Mouse (Mus musculus) forebrain, embryonic 11.5 days (tissue): ENCODE measurements at regions not wholly inside any gene's neighbourhood (a gene's known extent, or its start where the extent isn't known, plus 50 kb on each side); places are given as distances from the start of the nearest gene placed in this dataset.

ENCODE experiments used
- ATAC-seq: fragments of 200-750 bp; cut with Nextera tagmentation; replicated peaks from 2 replicates; pipeline ENCODE4 v1.8.0; 2017; ENCODE audit warnings: moderate TSS enrichment; ENCODE audit not compliant: low FRiP score
- DNase-seq: peaks from one replicate; pipeline ENCODE4 v3.0.0-alpha.2; 2017; ENCODE audit warnings: low spot score
- H3K27ac ChIP-seq: fragments of 300-500 bp; sonication (generic); 2 replicates; pipeline ENCODE4 v1.5.1; 2014; ENCODE audit warnings: low read depth, low read length
- H3K27me3 ChIP-seq: fragments of 300-500 bp; sonication (generic); 2 replicates; pipeline ENCODE4 v1.6.1; 2014; ENCODE audit warnings: mild to moderate bottlenecking, low read length, mixed read lengths; ENCODE audit not compliant: control insufficient read depth, insufficient read depth
- H3K36me3 ChIP-seq: fragments of 300-500 bp; sonication (generic); 2 replicates; pipeline ENCODE4 v1.6.1; 2014; ENCODE audit warnings: mild to moderate bottlenecking, low read length, moderate library complexity, mixed read lengths; ENCODE audit not compliant: control insufficient read depth, insufficient read depth
- H3K4me1 ChIP-seq: fragments of 300-500 bp; sonication (generic); replicated peaks from 2 replicates; pipeline ENCODE4 v1.6.1; 2014; ENCODE audit warnings: low read length, mixed read lengths; ENCODE audit not compliant: control insufficient read depth, insufficient read depth
- H3K4me2 ChIP-seq: fragments of 300-500 bp; sonication (generic); 2 replicates; pipeline ENCODE4 v1.6.1; 2014; ENCODE audit warnings: low read depth, mild to moderate bottlenecking, low read length, moderate library complexity, mixed read lengths; ENCODE audit not compliant: severe bottlenecking
- H3K4me3 ChIP-seq: fragments of 300-500 bp; sonication (generic); 2 replicates; pipeline ENCODE4 v1.5.1; 2014; ENCODE audit warnings: low read depth, low read length
- H3K9ac ChIP-seq: fragments of 300-500 bp; sonication (generic); 2 replicates; pipeline ENCODE4 v1.6.1; 2014; ENCODE audit warnings: low read length
- H3K9me3 ChIP-seq: fragments of 300-500 bp; sonication (generic); 2 replicates; pipeline ENCODE4 v1.6.1; 2016; ENCODE audit warnings: low read length, mixed read lengths; ENCODE audit not compliant: control insufficient read depth
- WGBS: fragments of 180-500 bp; shearing (Covaris S2); extraction: QIAGEN DNeasy Blood & Tissue Kit; methylation state at CpG from one replicate; pipeline ENCODE4 v1.1.7; 2014; 5-methylcytosine and 5-hydroxymethylcytosine counted together

DNA sequence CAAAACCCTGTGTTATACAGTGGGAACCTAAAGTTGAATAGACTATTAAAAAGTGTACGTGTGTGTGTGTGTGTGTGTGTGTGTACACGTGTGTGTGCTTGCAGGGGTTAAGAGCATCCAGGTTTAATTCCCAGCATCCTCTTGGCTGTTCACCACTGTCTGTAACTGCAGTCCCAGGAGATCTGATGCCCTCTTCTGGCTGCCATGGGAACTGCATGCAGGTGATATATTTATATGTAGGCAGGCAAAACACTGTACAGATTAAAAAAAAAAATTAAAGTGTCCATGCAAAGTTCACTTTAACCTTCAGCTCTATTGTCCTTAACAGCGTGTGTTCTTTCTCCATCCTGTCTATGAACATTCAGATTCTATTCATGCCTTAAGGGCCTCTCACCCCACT lies 454.1 kb downstream of the Rnf144b start:
- 64% methylated on average over 3 of the region's 3 CpGs for WGBS
- no peak overlapping the region for H3K27ac ChIP-seq
- no peaks in the 10 kb centered on the region for H3K4me1 ChIP-seq
- H3K36me3 ChIP-seq = no peaks in the 10 kb centered on the region
- H3K27me3 ChIP-seq = no peaks in the 10 kb centered on the region
- H3K4me2 ChIP-seq = no peak overlapping the region
- no peak for DNase-seq
- no peak for ATAC-seq
- no peaks in the 10 kb centered on the region for H3K9me3 ChIP-seq
- H3K4me3 ChIP-seq = no peak overlapping the region
- no peak overlapping the region for H3K9ac ChIP-seq

DNA sequence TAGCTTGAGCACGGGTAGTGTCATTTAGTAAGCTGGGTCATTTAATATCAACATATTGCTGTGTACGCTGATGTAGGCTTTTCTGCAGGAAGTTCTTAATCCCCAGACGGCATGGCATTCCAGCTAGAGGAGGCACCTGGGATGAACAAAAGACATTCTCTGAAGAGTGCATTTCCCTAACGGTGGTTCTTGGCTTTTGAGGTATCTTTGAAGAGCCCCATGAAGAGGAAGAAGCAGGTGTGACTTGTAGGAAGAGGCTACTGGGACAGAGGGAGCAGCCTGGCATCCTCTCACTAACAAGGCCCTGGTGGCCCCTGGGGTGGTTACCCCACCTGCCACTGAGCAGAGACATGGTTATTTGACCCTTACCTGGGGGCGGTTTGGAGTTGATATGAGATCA lies 457.7 kb downstream of the Rnf144b start:
- ATAC-seq (no peak), DNase-seq (no peak)
- Histone ChIP-seq H3K36me3 (no peaks in the 10 kb centered on the region), H3K27me3 (no peaks in the 10 kb centered on the region), H3K4me3 (no peak overlapping the region), H3K9me3 (no peaks in the 10 kb centered on the region), H3K4me2 (no peak overlapping the region), H3K9ac (no peak overlapping the region), H3K4me1 (no peaks in the 10 kb centered on the region), H3K27ac (no peak overlapping the region)
- 84% methylated on average over 5 of the region's 5 CpGs for WGBS

DNA sequence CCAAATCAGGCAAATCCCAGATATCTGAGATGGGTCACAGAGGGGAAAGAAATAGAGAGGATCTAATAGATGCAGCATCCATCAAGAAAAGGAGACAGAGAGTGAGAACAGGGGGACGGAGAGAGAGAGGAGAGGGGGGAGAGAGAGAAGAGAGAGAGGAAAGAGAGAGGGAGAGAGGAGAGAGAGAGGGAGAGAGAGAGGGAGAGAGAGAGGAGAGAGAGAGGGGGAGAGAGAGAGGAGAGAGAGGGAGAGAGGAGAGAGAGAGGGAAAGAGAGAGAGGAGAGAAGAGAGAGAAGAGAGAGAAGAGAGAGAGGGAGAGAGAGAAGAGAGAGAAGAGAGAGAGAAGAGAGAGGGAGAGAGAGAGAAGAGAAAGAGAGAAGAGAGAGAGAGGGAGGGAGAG lies 462.7 kb downstream of the Rnf144b start:
- Histone ChIP-seq H3K27ac (no peak overlapping the region), H3K27me3 (no peaks in the 10 kb centered on the region), H3K4me3 (no peak overlapping the region), H3K36me3 (no peaks in the 10 kb centered on the region), H3K4me2 (no peak overlapping the region), H3K9ac (no peak overlapping the region), H3K9me3 (no peaks in the 10 kb centered on the region), H3K4me1 (no peaks in the 10 kb centered on the region)
- no peak for DNase-seq
- WGBS = 85% methylated on average over 1 of the region's 1 CpGs
- ATAC-seq = no peak

GRCm38 (mm10) chr13:47602646-47603045 lies 480.2 kb downstream of the Rnf144b start:
- DNase-seq (no peak), ATAC-seq (no peak)
- H3K27ac ChIP-seq = no peak overlapping the region
- 14% methylated on average over 1 of the region's 1 CpGs for WGBS
- no peak overlapping the region for H3K4me3 ChIP-seq
- H3K4me2 ChIP-seq = no peak overlapping the region
- H3K9ac ChIP-seq = no peak overlapping the region
- peaks cover 2% of the 10 kb centered on the region; the same call in 1 of the 2 replicates for H3K4me1 ChIP-seq
- no peaks in the 10 kb centered on the region for H3K36me3 ChIP-seq
- H3K27me3 ChIP-seq = no peaks in the 10 kb centered on the region
- H3K9me3 ChIP-seq = no peaks in the 10 kb centered on the region

DNA sequence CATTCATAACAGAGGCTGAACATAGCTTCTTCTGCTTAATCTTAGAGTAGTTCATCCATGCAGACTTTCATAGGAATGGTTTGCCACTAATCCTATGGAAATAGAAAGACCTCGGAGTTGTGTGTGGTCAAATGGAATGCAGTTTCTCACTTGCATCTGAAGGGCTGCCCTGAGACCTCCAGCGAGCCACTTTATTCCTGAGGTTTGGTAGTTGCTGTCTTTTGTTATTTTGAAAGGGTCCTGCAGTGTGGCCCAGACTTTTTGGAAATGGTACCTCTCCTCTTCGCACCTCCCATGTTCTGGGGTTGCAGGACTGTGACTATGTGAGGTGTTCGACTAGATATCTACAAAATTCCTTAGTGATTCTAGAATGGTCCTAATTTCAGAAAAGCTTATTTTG lies 489.0 kb downstream of the Rnf144b start:
- Histone ChIP-seq H3K36me3 (no peaks in the 10 kb centered on the region), H3K4me3 (no peak overlapping the region), H3K9ac (no peak overlapping the region), H3K27me3 (no peaks in the 10 kb centered on the region), H3K27ac (no peak overlapping the region), H3K4me2 (no peak overlapping the region), H3K4me1 (no peaks in the 10 kb centered on the region; the same call in 1 of the 2 replicates), H3K9me3 (no peaks in the 10 kb centered on the region; the same call in 1 of the 2 replicates)
- DNase-seq = no peak
- WGBS = 87% methylated on average over 4 of the region's 4 CpGs
- no peak for ATAC-seq

GRCm38 (mm10) chr13:47636511-47637103 lies 514.2 kb downstream of the Rnf144b start:
- WGBS = 37% methylated on average over 8 of the region's 8 CpGs
- no peak for DNase-seq
- H3K4me1 ChIP-seq = peaks cover 7% of the 10 kb centered on the region; the same call in 1 of the 2 replicates
- no peak overlapping the region for H3K4me3 ChIP-seq
- ATAC-seq = no peak
- H3K9ac ChIP-seq = no peak overlapping the region
- H3K27me3 ChIP-seq = no peaks in the 10 kb centered on the region
- H3K36me3 ChIP-seq = no peaks in the 10 kb centered on the region
- no peak overlapping the region for H3K4me2 ChIP-seq
- H3K27ac ChIP-seq = no peak overlapping the region
- no peaks in the 10 kb centered on the region for H3K9me3 ChIP-seq

DNA sequence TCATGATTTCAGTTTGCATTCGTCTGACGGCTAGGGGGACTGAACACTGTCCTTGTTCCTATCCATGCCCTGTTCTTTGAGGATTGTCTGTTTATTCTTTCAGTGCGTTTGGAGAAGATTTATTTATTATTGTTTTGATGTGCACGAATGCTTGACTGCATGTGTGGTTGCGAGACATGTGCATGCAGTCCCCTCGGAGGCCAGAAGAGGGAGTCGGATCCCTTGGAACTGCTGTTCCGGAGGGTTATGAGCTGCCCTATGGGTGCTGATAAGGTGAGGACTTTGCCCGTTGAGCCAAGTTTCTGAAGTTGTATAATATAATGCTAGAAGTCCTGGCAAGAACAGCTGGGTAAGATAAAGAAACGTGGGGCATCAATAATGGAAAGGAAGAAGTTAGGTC lies 519.9 kb downstream of the Rnf144b start:
- H3K9me3 ChIP-seq = no peaks in the 10 kb centered on the region
- WGBS = 91% methylated on average over 10 of the region's 10 CpGs
- H3K4me3 ChIP-seq = no peak overlapping the region
- H3K27ac ChIP-seq = no peak overlapping the region
- H3K4me1 ChIP-seq = no peaks in the 10 kb centered on the region; the same call in 1 of the 2 replicates
- H3K36me3 ChIP-seq = no peaks in the 10 kb centered on the region
- ATAC-seq = no peak
- no peak overlapping the region for H3K9ac ChIP-seq
- DNase-seq = no peak
- H3K4me2 ChIP-seq = no peak overlapping the region
- H3K27me3 ChIP-seq = no peaks in the 10 kb centered on the region

DNA sequence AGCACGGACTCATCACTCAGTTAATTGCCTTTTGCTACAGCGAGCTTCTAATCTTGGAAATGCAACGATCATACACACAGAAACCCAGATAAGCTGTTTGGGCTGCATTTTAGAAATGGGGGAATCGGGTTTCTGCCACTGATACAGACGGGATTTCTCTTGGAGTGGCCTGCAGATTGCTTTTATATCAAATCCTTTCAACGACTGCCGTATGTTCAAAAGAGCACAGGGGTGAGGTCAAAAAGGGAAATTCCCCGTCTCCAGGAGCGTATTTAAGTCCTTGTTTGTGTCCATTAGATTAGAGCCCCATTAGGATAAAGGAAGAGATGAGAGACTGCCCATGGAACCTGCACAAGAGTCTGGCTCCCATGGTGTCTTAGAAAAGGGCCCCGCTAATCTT lies 522.6 kb downstream of the Rnf144b start:
- no peaks in the 10 kb centered on the region for H3K9me3 ChIP-seq
- DNase-seq (no peak), ATAC-seq (no peak)
- H3K4me1 ChIP-seq = no peaks in the 10 kb centered on the region; the same call in 1 of the 2 replicates
- H3K9ac ChIP-seq = peak overlapping the region; percentile 21; the same call in 1 of the 2 replicates
- H3K27ac ChIP-seq = no peak overlapping the region
- no peaks in the 10 kb centered on the region for H3K36me3 ChIP-seq
- H3K27me3 ChIP-seq = no peaks in the 10 kb centered on the region
- 16% methylated on average over 10 of the region's 10 CpGs for WGBS
- H3K4me2 ChIP-seq = peak overlapping the region; percentile 35; the same call in 1 of the 2 replicates
- H3K4me3 ChIP-seq = no peak overlapping the region

DNA sequence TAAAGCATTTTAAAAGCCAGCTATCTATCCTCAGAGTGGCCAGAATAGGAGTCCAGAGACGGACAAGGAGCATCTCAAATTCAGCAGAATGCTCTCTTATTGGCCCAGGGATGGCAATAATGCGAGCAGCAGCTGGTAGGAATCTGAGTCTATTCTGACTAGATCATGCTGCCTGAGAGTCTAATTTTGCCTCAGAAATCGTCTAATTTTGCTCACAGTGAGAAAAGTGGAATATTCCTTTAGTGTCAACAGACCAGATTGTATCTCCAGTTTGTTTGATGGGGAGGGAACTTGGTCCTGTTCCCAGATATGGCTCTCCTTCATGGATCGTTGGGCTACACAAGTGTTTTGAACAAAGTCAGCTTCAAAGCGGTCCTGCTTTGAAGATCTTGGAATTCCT lies 525.2 kb downstream of the Rnf144b start:
- H3K4me2 ChIP-seq = no peak overlapping the region
- H3K27me3 ChIP-seq = no peaks in the 10 kb centered on the region
- DNase-seq = no peak
- no peaks in the 10 kb centered on the region for H3K36me3 ChIP-seq
- H3K4me1 ChIP-seq = no peaks in the 10 kb centered on the region; the same call in 1 of the 2 replicates
- no peak for ATAC-seq
- H3K9me3 ChIP-seq = no peaks in the 10 kb centered on the region
- no peak overlapping the region for H3K9ac ChIP-seq
- H3K27ac ChIP-seq = no peak overlapping the region
- no peak overlapping the region for H3K4me3 ChIP-seq
- WGBS = 79% methylated on average over 5 of the region's 5 CpGs
